Mouse (Mus musculus) urinary bladder, adult 2 months (tissue): ENCODE results near the gene Pgc. TPM values are rescaled to one million over a fixed set of nuclear protein-coding genes. Genes with fewer than 3 reads are reported as not detected.

Experiments
- DNase-seq: peaks from one replicate; pipeline ENCODE4 v3.0.0; 2022; ENCODE audit warnings: low spot score
- polyA plus RNA-seq: library from polyadenylated mRNA; depleted of rRNA; stranded (reverse); fragments of >200 nt; gene quantifications from 2 replicates; pipeline ENCODE4 v1.2.3, GENCODE M21; 2012

The Pgc gene
- polyA plus RNA-seq, 1 experiment, result not detected

- no peak for DNase-seq
Observed at GRCm38 (mm10) chr17:47708972-47709371, 17.7 kb upstream of the Pgc start.

- DNase-seq, result no peak
Observed at GRCm38 (mm10) chr17:47710036-47710435, 16.6 kb upstream of the Pgc start.

DNA sequence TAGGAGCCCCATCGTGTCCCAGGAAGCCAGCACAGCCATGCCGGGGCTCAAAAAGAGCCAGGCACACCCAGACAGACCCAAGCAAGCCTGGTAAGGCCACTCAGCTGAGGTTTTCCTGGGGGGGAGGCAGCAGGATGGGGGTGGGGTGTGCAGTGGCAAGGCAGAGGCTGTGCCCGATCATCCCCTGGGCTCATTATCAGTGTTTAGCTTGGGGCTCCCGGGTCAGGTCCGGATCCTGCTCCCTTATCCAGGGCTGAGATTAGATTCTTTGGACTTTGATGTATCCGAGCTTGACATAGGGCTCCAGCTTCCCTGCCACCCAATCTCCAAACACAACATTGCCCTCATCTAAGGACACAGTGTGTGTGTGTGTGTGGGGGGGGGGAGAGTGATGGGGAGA lies 14.8 kb upstream of the Pgc start:
- DNase-seq, result no peak

GRCm38 (mm10) chr17:47712889-47713571 lies 13.6 kb upstream of the Pgc start:
- DNase-seq, result no peak

DNA sequence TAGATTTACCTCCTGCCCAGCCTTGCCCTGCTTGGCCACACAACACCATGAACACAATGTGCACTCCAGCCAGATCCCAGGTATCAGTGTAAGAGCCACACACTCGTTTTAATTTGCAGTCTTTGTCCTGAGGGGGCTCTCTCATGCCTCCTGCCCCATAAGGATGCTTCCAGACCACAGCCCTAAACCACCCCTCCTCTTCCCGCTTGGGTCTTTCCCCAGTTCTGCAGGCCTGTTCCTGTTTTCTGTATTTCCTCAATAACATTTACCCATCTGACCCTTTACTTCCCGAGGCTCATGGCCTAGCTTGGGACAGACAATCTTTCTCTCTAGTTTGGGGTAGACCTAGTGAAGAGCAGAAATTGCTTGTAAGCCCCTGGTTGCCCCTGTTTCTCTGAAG lies 11.6 kb upstream of the Pgc start:
- no peak for DNase-seq

GRCm38 (mm10) chr17:47721183-47721582 lies 5.5 kb upstream of the Pgc start:
- no peak for DNase-seq

DNA sequence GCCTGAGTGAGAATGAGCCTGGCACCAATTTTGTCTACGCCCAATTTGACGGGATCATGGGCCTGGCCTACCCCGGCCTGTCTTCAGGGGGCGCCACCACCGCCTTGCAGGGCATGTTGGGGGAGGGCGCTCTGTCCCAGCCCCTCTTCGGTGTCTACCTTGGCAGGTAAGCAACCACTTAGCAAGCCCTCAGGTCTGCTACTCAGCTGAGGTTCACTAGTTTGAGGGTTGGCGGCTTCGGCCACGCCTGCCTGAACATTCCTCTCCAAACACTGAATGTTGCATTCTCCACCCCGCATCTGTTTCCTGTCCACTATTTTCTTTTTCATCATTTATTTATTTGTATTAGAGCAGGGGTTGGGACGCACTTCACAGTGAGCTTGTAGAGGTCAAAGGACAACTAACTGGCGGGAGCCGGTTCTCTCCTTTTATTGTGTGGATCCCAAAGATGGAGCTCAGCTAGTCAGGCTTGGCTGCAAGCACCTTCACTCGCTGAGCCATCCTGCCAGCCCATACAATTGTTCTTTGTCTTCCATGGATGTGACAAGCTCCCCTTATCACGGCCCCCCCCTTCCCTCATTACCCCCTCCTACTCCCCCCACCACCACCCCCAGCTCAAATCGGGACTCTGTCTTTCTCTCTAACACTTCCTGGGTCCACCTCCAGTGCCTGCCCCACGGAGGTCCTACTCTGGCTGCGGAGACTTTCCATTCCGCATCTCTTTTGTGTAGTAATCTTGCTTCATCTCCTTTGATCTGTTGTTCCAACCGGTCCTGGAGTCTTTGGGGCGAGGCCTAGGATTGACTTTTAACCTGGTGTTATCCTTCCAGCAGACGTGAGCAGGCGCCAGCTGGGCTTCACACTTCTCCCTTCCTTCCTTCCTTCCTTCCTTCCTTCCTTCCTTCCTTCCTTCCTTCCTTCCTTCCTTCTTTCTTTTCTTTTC lies 4.3 kb downstream of the Pgc start:
- DNase-seq, result no peak

DNA sequence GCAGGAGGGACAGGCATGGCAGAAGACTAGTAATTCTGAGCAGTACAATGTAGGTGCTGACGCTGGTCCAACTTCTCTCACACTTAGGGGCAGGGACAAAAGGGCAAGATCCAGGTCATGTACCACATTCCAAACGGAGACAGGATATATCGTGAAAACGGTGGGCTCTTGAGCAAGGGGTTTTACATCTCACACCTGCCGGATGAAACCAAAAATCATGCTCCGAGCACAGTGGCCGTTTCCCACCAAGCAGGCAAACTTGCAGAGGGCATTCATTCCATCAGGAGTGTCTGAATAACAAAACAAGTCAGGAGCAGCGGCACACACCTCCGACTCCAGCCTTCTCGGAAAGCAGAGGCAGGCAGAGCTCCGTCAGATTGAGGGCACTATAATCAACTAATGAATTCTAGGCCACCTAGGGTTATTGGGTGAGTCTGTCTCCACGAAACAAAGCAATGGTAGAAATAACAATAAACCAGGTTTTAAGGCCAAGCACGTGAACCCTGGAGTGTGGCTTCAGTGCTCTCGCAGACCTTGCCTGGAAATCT lies 9.0 kb downstream of the Pgc start:
- DNase-seq, result no peak

- peak; percentile 98 for DNase-seq
Observed at GRCm38 (mm10) chr17:47736856-47737255, 10.2 kb downstream of the Pgc start, which contains the start of gene Tfeb. Gene Tfeb (plus strand): TSS chr17:47737030.

GRCm38 (mm10) chr17:47737271-47738065 lies 10.8 kb downstream of the Pgc start:
- peak; percentile 78 for DNase-seq

- DNase-seq, result peak; percentile 45
Observed at GRCm38 (mm10) chr17:47738066-47738878, 11.6 kb downstream of the Pgc start.

DNA sequence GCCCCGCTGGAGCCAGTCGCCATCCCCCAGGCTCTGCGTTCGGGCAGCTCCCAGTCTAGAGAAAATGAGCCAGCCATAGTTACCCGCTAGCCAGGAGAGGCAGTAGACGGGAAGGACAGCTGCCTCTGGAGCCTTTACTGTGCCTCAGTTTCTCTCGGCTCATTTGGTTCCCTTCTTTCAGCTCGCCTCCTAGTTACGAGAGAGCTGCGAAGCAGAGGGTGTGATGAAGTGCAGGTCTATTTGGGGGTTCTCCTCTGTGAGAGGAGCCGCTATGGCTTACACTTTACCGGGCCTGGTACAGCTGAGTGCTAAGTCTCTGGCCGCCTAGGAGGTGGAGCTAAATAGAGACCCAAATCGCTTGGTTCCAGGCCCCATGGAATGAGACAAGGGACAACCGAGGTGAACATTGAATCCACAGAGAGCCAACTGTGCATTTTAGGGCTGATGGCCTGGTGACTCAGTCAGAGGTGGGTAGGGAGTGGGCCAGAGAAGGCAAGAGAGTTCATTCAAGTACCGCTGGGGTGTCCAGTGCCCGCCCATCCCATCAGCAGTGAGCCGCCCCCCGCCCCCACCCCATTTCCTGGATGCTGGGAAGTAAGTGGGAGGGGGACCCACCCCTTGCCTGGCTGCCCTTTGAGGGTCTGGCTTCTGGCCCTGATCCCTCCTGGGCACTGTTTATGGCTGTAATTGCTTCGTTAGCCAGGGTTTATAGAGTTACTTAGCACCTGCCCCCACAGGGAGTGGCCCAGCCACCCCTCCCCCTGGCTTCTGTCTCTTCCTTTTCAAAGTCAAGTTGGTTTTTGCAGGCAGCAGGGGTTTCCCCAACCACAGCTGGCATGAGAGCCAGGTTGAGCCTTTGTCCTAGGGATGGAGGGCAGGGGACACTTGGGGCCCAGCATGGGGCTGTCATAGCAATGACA lies 12.5 kb downstream of the Pgc start:
- DNase-seq, result no peak

GRCm38 (mm10) chr17:47740186-47740585 lies 13.5 kb downstream of the Pgc start:
- no peak for DNase-seq

GRCm38 (mm10) chr17:47742991-47743734 lies 16.5 kb downstream of the Pgc start:
- DNase-seq, result no peak

- no peak for DNase-seq
Observed at GRCm38 (mm10) chr17:47744086-47744485, 17.4 kb downstream of the Pgc start.

DNA sequence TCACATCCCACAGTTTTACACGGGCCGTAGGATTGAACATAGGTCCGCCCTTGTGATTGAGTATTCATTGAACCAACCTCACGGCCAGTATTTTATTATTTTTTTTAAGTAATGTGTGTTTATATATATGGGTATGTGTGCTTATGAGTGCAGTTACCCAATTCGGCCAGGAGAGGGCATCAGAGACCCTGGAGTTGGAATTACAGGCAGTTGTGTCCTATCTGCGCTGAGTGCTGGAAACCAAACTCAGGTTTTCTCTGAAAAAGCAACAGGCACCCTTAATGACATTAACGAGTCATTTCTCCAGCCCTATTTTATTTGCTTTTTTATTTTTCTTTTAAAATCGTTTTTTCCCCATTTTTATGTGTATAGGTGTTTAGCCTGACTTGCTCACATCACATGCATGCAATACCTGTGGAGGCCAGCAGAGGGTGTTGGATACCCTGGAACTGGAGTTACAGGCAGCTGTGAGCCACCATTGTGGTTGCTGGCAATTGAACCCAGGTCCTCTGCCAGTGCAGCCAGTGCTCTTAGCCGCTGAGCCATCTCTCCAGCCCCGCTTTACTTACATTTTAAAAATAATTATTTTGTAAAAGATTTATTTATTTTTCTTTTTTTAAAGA lies 18.2 kb downstream of the Pgc start:
- DNase-seq, result no peak

DNA sequence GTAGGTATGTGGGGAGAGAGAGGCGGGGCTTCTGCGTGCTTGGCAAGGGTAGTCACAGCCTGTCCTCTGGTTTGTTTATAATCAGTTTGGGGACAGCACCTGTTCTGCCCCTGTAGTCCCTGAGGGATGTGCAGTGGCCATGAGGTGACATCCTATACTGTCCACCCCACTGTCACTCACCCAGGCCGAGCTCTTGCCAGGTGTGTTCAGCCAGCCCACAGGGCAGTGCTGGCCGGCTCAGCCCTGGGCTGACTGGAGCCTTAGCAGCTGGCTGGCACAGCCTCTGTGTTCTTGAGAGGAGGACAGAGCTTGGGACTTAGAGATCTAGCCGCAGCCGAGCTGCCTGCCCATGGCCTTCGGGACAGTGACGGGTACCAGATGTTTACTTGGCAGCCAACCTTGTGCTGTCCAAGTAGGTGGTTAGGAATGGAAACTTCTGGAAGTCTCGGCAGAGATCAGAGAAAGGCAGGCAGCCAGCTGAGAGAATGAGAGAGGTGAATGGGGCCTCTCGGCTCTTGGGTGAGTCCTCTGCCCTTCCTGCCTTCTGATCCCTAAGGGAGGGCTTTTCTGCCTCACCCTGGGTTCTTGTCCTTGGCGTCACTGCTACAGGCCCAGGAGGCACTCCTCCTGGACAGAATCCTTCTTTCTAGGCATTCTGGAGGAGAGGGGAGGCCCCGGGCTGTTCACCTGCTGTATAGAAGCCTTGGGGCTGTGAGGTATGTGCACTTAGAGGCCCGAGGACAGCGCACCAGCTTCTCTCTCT lies 22.3 kb downstream of the Pgc start:
- DNase-seq, result no peak

DNA sequence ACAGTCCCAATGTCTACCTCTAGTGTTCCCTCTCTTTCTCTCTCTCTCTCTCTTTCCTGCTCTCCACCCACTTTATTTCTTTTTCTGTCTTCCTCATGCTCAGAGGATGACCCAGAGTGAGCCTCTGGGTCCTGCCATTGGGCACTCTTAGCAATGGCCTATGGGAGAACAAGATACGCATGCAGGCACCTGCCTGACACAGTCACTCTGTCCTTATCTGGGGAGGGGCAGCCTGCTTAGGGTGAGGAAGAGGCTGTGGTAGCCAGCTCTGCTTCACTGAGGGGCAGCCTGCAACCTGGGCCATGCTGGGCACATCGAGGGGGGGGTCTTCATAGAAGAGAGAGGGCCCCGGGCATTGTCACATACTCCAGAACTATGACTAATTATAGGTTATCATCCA lies 23.0 kb downstream of the Pgc start:
- DNase-seq, result no peak
